Mouse (Mus musculus): ENCODE results near the gene Foxj3.
A peak's percentile ranks its signal among the peaks of the same experiment; 100 is the strongest.

The Foxj3 gene

DNA sequence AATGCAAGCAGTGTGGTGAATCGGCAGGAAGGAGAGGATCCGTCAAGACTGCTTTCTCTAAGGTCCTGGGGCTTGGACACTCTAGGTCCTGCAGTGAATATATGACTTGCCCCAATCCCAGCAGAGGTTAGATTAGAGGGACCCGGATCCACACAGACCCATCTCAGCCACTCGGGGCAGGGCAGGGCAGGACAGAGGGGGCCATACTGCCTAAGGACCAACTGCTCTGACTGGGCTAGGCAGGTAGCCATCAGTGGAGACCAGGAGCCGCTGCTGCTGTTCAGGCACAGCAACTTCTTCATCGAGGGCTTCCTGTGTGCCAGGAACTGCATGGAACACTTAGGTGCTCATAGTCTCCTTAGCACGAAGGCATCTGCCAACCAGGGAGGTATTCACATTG lies 99.9 kb downstream of the Foxj3 start:
- DNase-seq (ENCODE audit: extremely low spot score, low spot score) = no peak

DNA sequence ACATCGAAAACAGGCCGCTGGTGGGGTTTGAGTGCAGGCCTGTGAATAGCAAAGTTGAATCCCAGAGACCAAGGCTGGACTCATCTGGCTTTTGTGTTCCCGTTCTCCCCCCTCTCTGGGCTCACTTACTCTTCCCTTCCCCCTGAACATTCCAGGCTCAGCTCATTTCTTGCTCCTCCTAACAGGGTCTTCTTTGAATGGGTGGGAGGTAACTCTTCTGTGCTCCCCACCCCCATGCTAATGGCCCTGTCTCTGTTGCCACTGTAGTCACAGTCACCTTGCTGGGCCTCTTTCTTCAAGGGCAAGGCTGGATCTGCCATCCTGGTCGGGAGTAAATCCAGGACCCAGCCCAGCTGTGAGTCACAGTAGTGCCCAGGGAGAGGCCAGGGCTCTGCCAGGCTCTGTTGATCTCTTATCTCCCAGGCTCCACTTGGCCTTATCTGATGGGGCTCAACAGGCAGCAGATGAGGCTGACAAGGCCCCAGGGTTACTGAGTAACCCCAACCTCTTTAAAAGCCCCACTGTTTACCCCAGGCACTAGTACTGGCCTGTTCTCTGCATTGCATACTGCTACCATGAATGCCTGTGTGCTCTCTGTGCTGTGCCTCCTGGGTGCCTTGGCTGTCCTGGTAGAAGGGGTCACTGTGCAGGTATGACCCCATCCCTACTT lies 100.5 kb downstream of the Foxj3 start, which contains the start of gene Guca2a:
Gene Guca2a, plus strand, starts transcription at position 529 of the 670 bp plus-strand sequence.
- DNase-seq (ENCODE audit: extremely low spot score, low spot score) = no peak

DNA sequence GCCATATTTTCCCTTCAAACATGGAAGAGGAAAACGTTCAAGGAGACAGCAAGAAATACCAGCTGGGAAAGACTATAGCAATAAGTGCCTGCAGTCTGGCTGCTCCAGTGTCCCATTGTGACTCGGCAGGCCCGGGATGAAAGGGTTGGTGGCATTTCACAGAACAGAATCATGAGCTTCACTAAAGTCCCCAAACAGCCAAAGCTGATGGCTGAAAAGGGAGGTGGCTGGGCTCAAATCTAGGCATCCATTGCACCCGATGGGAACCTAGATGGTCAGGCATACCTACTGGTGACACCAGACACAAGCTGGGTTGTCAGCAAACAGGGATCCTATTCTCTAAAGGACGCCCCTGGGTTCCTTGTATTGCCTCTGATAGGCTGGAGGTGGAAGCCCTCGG lies 101.1 kb downstream of the Foxj3 start:
- no peak for DNase-seq (ENCODE audit: extremely low spot score, low spot score)

DNA sequence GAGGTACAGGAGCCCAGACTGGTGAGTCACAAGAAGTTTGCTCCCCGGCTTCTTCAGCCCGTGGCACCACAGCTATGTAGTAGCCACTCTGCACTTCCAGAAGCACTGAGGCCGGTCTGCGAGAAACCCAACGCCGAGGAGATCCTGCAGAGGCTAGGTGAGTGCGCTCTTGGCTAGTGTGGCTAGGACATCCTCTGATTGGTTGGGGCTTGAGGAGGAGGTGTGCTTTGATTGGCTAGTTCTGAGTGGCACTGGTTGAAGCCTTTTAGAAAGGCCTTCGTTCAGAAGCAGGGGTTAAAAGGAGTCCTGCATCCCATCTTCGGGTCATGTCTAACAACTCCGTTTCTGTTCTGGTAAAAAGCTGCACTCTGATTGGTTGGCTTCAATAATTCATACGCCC lies 101.9 kb downstream of the Foxj3 start:
- no peak for DNase-seq (ENCODE audit: extremely low spot score, low spot score)

DNA sequence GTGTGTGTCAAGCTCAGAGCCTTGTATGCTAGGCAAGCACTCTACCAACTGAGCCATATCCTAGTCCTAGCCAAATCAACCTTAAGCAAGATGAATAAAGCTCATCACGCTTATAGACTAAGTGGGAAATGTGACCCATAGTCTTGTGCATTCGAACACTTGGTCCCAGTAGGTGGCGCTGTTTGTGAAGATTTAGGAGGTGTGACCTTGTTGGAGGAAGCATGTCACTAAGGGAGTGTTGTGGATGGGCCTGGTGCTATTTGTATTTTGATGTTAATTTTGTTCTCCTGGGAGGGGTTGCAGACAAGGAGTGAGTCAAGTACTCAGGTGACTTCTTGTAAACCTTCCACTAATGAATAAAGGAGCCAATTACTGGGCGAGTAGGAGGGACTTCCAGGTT lies 105.9 kb downstream of the Foxj3 start:
- DNase-seq (ENCODE audit: extremely low spot score, low spot score) = no peak

DNA sequence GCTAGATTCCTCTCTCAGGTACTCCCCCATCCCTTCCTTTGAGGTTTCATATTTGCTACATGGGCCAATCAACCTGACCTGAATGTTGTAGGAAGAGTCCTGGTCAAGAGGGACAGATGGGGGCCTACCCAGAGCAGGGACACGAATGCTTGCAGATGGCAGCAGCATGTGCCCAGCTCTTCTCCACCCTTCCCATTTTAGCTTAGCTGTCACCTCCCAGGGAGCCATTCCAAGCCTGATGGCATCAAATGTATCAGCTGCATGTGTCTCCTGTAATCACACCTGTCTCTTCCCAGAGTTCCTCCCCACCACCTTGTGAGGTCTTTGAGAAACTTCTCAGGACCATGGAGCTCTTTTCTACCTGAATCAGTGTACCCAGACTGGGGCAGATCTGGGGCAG lies 120.2 kb downstream of the Foxj3 start:
- no peak for DNase-seq (ENCODE audit: extremely low spot score, low spot score)

DNA sequence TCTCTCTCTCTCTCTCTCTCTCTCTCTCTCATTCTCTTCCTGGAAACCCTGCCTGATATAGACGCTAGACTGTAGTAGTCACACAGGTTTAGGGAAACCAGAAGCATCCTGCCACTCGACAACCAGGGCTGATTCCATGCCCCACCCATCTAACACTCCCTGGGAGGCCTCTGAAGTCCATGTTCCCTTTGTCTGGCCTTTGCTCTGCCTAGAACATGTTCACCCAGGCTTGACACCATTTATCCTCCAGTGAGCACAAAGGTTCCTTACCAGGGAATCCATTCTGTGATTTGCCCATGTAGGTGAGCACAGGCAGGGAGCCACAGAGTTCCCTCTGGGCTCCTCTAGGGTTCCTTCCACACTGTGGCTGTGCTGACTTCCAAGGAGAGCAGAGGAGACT lies 121.4 kb downstream of the Foxj3 start:
- DNase-seq (ENCODE audit: extremely low spot score, low spot score) = no peak

DNA sequence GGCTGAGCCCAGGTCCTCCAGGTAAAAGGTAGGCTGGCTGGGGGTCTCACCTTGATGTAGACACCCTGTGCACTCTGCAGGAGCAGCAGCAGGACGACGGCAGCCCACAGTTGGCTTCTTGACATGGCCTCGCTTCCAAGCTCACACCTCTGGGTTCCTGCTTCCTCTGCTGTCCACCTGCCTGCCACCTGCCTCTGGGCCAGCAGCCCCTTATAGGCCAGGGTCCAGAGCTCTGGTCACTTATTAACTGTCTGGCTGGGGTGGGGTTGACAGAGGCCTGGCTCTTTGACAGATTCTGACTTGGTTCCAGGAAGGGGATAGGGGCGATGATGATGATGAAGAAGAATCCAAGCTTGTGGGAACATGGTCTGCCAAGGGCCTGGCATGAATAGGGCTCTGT lies 121.9 kb downstream of the Foxj3 start, which contains the start of gene Guca2b:
Gene Guca2b, minus strand, starts transcription at position 224 of the 400 bp plus-strand sequence.
- DNase-seq (ENCODE audit: extremely low spot score, low spot score) = no peak

DNA sequence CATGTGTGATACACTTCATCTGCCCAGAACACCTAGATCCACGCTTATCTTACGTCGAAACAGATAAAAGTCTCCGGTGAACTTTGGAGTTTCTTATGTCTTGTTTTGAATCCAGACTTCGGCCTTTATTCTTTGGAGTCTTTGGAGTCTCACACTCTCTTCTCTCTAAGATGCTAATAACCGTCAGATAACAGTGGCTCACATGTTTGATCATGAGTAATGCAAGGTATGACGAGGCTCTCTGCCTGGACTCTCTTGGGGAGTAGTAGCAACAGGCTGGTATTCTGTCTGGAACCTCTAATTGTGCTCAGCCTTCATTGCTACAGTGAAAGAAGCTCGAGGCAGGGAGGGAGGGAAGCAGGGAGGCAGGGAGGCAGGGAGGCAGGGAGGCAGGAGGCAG lies 123.2 kb downstream of the Foxj3 start:
- no peak for DNase-seq (ENCODE audit: extremely low spot score, low spot score)

DNA sequence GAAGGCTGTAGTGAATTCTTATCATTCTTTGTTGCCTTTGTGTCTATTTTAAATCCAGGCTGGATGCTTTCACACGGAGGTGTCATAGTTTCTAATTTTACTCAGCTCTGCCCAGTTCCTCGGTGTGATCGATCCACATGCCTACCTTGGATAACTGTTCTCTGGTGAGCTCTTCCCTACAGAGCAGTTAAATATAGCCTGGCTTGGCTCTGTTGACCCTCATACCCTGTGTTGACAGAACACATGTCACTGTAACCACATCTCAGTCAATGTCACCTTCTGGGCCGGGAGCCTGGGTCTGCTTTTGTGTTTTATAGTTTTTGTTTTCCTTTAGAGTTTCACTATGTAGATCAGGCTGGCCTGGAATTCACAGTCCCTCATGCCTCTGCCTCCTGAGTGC lies 125.3 kb downstream of the Foxj3 start:
- no peak for DNase-seq (ENCODE audit: extremely low spot score, low spot score)

DNA sequence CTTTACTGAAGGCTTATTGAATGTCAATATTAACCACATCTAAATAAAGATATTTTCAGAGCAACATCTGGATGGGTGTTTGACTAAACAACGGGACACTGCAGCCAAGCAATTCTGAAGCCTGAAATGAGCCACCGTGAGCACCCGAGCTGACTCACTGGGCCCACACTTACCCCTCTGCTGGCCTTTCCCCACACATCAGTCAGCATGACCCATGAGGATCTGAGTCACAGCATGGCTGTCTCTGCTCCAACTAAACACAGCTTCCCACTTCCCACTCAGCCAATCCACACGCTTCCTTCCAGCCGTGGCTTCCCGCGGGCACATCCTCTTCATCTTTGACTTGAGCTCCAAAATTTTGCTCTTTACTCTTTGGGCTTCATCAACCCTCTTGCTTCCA lies 126.2 kb downstream of the Foxj3 start:
- no peak for DNase-seq (ENCODE audit: extremely low spot score, low spot score)

DNA sequence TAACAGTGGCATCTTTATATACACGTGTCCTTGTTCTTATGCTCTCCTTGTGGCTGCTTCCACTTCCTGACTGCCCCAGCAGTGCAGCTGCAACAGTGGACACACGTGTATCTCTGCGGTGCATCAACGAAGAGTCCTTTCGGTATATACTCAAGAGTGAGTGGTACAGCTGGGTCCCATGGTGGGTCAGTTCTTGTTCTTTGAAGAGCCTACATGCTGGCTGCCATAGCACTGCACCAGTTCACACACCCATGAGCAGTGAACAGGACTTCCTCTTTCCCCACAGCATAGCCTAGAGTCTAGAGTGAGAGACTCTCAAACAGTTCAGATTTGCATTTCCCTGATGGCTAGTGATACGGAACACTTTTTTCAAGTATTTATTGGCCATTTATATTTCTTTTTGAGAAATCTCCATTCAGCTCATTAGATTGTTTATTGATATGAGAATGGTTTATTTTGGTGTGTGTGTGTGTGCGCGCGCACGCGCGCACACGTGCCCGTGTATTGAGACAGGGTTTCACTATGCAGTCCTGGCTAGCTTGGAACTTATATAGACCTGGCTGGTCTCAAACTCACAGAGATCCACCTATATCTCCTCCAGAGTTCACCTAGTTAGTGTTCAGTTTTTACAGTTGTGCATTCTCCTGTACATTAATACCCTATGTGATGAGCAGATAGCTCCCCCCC lies 126.7 kb downstream of the Foxj3 start:
- no peak for DNase-seq (ENCODE audit: extremely low spot score, low spot score)

DNA sequence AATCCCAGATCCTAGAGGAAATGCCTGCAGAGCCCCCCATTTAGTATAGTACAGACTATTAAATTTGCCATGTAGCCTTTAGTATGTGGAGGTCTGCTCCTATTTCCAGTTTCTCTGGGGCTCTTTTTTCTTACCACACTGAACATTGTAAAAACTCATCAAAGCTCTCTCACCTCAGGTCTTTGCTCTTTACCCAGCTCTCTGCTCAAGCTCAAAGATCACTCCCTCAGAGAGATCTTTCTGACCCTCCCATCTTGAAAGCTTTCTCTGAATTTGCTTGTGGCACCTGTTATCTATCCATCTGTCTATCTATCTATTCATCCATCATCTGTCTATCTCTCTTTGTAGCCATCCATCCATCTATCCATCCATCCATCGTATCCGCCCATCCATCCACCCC lies 128.4 kb downstream of the Foxj3 start:
- DNase-seq (ENCODE audit: extremely low spot score, low spot score) = no peak

DNA sequence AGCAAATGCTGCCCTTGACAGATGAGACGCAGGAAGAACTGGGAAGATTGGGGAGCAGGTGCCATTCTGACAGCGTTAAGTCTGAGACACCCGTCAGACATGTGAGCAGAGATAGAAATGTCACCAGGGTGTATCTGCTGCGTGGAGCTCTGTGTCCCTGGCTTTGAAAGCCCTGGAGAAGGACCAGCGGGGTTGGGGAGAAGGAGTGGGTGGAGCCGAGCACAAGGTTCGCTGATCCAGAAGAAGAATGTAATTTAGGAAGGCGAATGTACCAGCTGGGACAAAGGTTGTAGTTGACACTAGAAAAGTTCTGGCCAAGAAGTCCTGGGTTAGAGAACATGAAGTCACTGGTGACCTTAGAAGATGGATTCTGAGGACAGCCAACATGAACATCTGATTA lies 129.3 kb downstream of the Foxj3 start:
- no peak for DNase-seq (ENCODE audit: extremely low spot score, low spot score)

DNA sequence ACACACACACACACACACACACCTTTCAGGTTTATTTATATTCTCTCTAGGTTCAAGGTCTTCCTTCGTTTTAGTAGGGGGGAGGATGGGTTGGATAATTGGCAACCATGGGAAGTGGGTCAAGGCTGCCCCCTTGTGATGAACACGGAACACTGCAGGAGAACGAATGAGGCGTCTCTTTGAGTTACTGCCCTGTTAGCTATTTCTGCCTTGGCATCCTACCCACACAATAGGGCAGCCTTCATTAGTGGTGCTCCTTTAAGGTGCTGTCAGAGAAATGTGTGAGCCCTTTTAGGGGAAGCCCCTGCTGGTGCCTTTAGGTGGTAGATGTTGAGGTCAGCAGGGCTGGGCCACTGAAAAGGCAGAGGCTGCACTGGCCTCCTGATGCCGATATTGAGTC lies 130.7 kb downstream of the Foxj3 start:
- DNase-seq (ENCODE audit: extremely low spot score, low spot score) = peak; percentile 44

DNA sequence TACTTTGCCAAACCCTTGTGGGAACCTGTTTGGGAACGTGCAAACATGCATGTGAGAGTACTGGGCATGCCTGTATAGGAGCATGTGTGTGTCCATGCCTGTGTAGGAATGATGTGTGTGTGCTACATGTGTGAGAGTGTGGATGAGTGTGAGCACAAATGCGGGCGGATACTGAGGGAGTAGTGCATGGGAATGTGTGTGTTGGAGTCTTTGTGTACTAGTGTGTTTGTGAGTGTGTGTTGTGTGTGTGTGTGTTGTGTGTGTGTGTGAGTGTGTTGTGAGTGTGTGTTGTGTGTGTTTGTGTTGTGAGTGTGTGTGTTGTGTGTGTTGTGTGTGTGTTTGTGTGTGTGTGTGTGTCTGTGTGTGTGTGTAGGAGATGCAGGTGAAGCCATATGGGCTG lies 131.4 kb downstream of the Foxj3 start:
- DNase-seq (ENCODE audit: extremely low spot score, low spot score) = no peak

DNA sequence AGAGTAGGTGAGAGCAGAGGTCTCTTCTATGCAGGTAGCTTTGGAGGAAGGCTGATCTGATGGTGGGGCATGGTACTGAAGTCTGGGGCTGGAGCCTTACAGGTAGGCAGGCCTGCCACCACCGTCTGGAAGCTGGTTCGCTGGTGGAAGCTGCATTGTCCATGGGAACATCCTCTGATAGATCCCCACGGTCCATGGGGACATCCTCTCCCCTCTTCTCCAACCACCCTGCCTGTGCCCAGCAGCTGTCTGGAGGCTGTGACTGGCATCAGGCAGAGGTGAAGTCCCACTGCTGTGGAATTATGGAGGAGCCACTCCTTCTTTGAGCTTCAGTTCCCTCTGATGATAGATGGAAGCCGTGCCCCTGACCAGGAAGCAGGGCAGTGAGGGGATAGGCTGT lies 131.8 kb downstream of the Foxj3 start:
- DNase-seq (ENCODE audit: extremely low spot score, low spot score) = no peak

DNA sequence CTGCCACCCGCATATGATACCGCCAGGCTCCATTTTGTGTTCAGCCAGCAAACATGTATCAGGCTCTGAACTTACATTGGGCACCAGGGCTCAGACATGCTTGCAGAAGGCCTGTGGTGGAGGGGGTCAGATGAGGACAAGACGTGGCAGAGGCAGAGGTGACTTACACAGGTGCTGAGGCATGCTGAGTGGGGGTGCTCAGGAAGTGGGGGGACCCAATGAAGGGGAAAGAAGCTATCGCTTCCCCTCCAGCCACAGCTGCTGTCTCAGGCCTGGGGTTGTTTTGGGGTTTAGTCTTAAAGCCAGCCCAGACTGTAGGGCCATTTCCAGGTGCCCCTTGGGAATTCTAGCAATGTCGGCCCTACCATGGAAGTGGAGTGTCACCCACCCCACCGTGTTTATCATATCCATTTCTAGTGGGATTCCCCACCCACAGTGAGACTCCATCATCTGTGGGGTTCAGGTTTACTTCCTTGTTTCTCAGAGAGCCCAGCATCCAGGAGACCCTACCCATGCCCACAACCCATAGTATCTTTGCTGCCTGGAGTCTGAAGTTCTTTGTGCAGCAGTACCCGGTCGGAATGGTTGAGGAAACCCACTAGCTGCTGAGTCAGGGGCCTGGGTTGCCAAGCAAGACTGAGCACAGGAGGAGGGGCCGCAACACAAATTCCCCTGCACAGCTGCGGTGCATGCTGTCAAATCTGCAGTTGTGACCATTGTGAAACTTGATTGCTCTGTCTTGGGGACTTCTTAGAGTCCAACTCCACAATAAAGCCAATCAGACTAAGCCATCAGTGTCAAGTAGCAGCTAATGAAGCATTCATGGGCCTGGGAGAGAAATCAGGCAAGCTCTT lies 132.8 kb downstream of the Foxj3 start:
- no peak for DNase-seq (ENCODE audit: extremely low spot score, low spot score)

DNA sequence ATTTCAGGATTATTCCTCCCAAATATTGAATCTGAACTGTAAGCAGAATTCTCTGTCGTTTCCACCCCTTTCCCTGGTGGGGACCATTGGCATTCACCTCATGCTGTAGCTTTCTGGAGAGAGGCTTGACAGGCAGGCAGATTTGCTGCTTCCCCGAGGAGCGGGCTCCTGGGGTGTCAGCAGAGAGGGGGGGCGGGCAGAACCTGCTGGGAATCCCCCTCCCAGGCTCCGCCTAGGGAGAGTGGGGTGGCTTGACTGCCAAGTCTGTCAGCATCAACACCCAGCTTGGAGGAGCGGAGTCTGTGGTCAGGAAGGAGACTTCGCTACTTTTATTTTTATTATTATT lies 133.4 kb downstream of the Foxj3 start:
- DNase-seq (ENCODE audit: extremely low spot score, low spot score) = no peak

DNA sequence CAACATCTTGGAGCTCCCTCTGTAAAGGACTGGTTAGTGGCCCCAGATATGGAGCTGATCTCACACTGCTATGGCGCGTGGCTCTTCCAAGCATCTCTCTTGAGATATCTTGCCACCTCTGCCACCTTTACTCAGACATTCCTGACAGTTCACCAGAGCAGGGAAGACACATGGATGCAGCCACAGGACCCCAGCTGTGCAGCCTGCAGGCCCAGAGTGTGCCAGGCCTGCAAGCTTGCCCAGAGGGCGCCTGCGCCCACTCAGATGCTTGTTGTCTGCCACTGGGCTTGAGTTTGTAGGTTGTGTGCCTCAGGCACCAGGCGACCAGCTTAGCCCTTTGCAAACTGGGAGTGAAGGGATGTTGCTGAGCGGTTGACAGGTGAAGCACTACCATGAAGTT lies 133.9 kb downstream of the Foxj3 start:
- DNase-seq (ENCODE audit: extremely low spot score, low spot score) = no peak

DNA sequence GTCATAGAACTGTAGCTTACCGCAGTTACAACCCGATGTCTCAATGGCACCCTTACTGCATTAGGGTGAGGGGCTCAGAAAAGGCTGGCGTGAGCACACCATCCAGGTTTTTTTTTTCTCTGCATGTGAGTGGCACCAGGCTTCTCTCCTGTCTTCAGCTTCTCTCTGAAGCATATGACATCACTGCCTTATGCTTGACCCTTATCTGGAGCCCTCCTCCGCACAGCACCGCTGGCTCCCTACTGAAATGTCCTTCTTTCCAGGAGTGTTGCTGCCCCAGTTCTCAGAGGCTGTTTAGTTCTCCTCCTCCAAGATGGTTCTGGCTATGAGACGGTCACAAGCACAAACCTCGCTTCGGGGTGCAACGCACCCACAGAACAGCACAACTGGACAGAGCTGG lies 134.4 kb downstream of the Foxj3 start:
- DNase-seq (ENCODE audit: extremely low spot score, low spot score) = no peak

DNA sequence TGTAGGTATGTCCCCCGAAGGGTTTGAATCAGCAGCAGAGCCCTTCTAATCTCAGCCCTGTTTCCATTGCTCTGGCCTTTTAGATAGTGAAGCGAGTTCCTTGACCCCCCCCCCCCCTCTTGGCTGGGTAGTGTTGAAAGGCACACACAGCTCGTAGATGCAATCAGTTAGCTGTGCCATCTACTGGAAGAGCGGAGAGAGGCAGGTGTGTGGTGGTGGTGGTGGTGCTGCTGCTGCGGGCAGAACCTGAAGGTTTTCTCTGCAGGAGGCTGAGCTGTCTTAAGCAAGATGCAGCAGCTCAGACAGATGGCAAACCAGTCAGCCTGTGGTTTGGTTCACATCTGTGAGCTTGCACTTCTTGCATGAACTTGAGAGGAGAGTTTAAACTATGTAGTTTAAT lies 135.9 kb downstream of the Foxj3 start:
- DNase-seq (ENCODE audit: extremely low spot score, low spot score) = no peak
